Mouse (Mus musculus) B cell, adult 67 days (primary cell): ENCODE measurements around the gene Olfr619. TPM values are rescaled to one million over a fixed set of nuclear protein-coding genes. Genes with fewer than 3 reads are reported as not detected.

Experiments used
- total RNA-seq, 2 experiments: library from RNA; stranded (reverse); gene quantifications; 4 replicates each; pipeline ENCODE4 v1.2.4; 2023

Gene Olfr619
- total RNA-seq: not detected

GRCm38 (mm10) chr7:103600275-103600674 lies at the start of gene Olfr619:
Gene Olfr619, plus strand, starts transcription at chr7:103600575.

DNA sequence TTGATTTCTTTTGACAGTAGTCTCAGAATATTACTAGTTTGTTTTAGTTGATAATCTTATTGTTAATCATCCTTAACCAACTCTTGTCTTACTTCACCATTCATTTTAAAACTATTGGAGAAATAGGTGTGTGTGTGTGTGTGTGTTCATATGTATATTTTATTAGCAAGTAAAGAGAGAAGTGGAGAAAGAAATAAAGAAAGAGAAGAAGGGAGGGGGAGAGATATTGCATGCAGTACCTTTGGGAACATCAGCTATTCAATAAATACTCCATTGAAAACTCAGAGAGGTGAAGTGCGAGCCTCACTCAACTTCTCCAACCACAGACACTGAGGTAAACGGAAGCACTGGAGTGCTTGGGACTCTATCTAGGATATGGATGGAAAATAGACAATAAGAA lies 44.6 kb upstream of the Olfr619 start, which contains the start of gene Olfr615:
Olfr615 (plus strand) TSS at position 301 of the 400 bp plus-strand sequence.

GRCm38 (mm10) chr7:103569043-103569442 lies 31.3 kb upstream of the Olfr619 start, which contains the start of gene Olfr616:
Gene Olfr616, minus strand, starts transcription at chr7:103569143.

DNA sequence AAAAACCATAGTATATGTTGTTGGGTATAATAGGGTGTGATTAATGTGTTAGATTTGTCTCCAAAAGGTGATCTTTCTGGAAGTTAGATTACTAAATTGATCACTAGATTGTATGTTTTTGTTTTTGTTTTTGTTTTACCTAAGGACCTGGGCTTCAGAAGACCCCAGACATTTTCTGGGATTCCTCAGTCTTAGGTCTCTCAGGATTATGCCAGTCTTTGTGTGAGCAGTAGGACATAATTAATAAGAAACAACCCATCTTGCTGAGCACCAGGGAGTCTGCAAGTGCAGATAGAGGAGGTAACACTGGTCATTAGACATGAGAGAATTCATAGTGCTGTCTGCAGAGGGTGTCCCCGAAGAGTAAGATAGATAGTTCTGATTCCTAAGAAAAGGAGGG lies 27.6 kb upstream of the Olfr619 start, which contains the start of gene Olfr617:
Olfr617 (plus strand) TSS at position 301 of the 400 bp plus-strand sequence.

GRCm38 (mm10) chr7:103589803-103590202 lies 10.6 kb upstream of the Olfr619 start, which contains the start of gene Olfr618:
Gene Olfr618, plus strand, starts transcription at chr7:103590103.

GRCm38 (mm10) chr7:103612434-103612833 lies 12.1 kb downstream of the Olfr619 start, which contains the start of gene Olfr620:
Gene Olfr620, minus strand, starts transcription at chr7:103612534.

DNA sequence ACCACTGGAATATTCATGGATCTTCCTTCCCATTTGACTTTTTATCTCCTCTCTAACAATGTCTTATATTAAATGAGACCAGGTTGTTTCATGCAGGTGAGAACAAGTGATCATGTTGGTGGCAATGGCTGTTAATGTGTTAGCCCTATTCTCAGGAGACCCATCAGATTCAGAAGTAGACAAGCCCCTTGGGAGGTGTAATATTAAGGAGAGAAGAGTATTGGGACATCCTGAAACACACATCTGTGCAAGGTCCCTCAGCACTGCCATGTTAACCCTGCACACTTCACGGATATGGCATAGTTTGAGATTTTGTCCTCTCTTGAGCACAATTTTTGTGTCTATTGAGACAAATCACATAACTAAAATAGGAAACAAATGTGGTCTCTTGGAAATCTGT lies 42.2 kb downstream of the Olfr619 start, which contains the start of gene Olfr622:
Olfr622 (minus strand) TSS at position 101 of the 400 bp plus-strand sequence.

Other genes starting within 250 kb of the Olfr619 start
- gene Olfr601, start 237.9 kb upstream of the Olfr619 start, total RNA-seq: not detected
- gene Olfr603, start 214.4 kb upstream of the Olfr619 start, total RNA-seq: not detected
- not detected for gene Usp17lc, start 185.5 kb upstream of the Olfr619 start, total RNA-seq
- not detected for gene Olfr605, start 155.1 kb upstream of the Olfr619 start, total RNA-seq
- not detected for gene Olfr606, start 151.5 kb upstream of the Olfr619 start, total RNA-seq
- not detected for gene Olfr607, start 136.4 kb upstream of the Olfr619 start, total RNA-seq
- not detected for gene Olfr608, start 130.7 kb upstream of the Olfr619 start, total RNA-seq
- gene Olfr609, start 102.5 kb upstream of the Olfr619 start, total RNA-seq: not detected
- not detected for gene Olfr610, start 88.5 kb upstream of the Olfr619 start, total RNA-seq
- gene Olfr611, start 79.7 kb upstream of the Olfr619 start, total RNA-seq: not detected
- not detected for gene Olfr612, start 57.9 kb upstream of the Olfr619 start, total RNA-seq
- gene Olfr613, start 52.5 kb upstream of the Olfr619 start, total RNA-seq: not detected
- gene Olfr615, start 44.5 kb upstream of the Olfr619 start, total RNA-seq: not detected
- not detected for gene Olfr616, start 31.4 kb upstream of the Olfr619 start, total RNA-seq
- not detected for gene Olfr617, start 27.5 kb upstream of the Olfr619 start, total RNA-seq
- not detected for gene Olfr618, start 10.5 kb upstream of the Olfr619 start, total RNA-seq
- not detected for gene Olfr620, start 12.0 kb downstream of the Olfr619 start, total RNA-seq
- gene Olfr622, start 42.1 kb downstream of the Olfr619 start, total RNA-seq: not detected
- gene Olfr623, start 63.1 kb downstream of the Olfr619 start, total RNA-seq: not detected
- gene Olfr624, start 70.6 kb downstream of the Olfr619 start, total RNA-seq: not detected
- gene Olfr625-ps1, start 82.1 kb downstream of the Olfr619 start, total RNA-seq: not detected
- not detected for gene Olfr243, start 114.1 kb downstream of the Olfr619 start, total RNA-seq
- not detected for gene Olfr628, start 129.8 kb downstream of the Olfr619 start, total RNA-seq
- not detected for gene Olfr629, start 144.4 kb downstream of the Olfr619 start, total RNA-seq
- gene Olfr630, start 156.8 kb downstream of the Olfr619 start, total RNA-seq: not detected
- not detected for gene Olfr69, start 171.0 kb downstream of the Olfr619 start, total RNA-seq
- gene Olfr68, start 179.1 kb downstream of the Olfr619 start, total RNA-seq: not detected
- not detected for gene Olfr67, start 191.2 kb downstream of the Olfr619 start, total RNA-seq
- gene Hbb-bt, start 213.4 kb downstream of the Olfr619 start, total RNA-seq: 10 to 100 TPM in 1 of 2 experiments, 1 to 10 TPM in 1; 3.1 to 49.4 TPM
- 100 to 1,000 TPM in 1 of 2 experiments, 10 to 100 TPM in 1; 22.4 to 295 TPM for gene Hbb-bs, start 227.5 kb downstream of the Olfr619 start, total RNA-seq
- not detected for gene Hbb-bh2, start 239.9 kb downstream of the Olfr619 start, total RNA-seq
- not detected for gene Hbb-bh1, start 242.6 kb downstream of the Olfr619 start, total RNA-seq